Mouse (Mus musculus): ENCODE data around the gene Asb13.

Asb13 gene

DNA sequence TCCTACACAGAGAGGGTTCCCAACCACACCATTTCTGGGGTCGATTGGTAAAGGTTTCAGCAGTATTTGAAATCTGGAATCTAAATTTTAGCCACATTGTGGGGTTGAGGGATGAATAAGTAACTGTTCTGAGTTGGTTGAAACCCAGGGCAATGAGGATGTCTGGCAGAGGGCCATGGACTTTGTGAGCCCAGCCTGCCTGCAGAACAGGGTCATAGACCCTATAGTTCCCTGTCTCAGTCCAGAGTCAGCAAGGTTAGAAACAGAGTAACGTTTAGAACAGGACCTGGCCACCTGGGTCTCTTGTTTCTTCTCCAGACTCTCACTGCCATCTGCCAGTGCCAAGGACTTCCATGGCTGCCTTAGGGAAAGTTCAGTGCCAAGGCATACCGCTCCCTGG lies 30.4 kb downstream of the Asb13 start:
- no peak for DNase-seq (ENCODE audit: low read depth, low spot score)

- DNase-seq (ENCODE audit: low read depth, low spot score): peak; percentile 85
Measured at GRCm38 (mm10) chr13:3665308-3665723, 31.5 kb downstream of the Asb13 start.

DNA sequence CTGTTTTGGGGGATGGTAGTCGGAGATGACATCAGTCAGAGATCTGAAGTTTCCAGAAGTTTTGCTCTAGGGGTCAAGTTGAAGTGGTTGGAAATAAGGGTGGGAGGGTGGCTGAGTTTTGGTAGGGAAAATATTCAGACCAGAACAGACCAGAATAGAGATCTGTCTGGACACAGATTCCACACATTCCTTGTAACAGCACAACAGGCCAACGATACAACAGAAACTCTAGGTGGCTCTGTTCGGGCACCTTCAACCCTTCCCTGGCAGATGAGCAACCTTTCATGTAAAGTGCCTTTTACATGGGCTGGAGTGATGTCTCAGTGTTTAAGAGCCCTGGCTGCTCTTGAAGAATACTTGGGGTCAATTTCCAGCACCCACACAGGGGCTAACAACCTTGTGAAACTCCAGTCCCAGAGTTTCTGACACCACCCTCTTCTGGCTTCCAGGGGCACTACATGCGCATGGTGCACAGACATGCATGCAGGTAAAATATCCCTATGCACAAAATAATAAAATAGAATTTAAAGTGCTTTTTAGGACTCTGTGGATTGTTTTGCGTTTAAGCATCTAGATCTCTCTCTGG lies 33.5 kb downstream of the Asb13 start:
- DNase-seq (ENCODE audit: low read depth, low spot score): no peak

DNA sequence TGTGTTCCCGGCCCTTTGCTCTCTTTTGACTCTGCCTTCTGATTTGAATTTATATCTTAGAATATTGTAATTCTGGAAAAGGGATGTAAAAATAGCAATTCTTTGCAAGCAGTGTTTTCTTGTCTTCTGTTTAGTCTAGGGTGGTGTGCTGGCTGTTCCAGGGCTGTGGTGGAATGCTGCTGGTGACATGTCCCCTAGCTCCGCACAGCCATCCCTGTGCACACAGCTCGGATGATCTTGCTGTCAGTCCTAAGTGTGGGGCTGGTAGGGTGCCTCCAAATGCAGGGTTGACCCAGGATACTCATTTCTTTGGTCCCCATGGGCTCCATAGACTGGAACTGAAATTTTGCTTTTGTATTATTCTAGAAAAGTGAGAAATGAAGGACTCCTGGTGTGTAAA lies 34.2 kb downstream of the Asb13 start:
- no peak for DNase-seq (ENCODE audit: low read depth, low spot score)

DNA sequence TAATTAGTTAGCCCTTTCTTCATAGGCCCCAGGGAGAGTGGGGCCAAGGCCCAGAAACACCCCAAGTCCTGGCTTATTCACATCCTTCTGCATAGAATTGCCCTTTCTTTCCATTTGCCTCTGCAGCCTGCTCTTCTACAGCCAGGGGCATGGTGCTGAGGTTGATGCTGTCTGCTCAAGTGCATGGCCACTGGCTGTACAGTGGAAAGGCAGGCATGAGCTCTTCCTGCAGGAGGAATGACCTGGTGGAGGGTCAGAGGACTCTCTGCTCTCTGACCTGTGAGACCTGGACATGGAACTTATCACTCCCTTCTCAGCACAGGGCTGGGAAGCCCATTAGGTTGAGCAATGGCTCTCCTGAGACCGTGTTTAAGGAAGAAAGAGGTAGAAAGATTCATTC lies 35.8 kb downstream of the Asb13 start:
- DNase-seq (ENCODE audit: low read depth, low spot score): no peak

DNA sequence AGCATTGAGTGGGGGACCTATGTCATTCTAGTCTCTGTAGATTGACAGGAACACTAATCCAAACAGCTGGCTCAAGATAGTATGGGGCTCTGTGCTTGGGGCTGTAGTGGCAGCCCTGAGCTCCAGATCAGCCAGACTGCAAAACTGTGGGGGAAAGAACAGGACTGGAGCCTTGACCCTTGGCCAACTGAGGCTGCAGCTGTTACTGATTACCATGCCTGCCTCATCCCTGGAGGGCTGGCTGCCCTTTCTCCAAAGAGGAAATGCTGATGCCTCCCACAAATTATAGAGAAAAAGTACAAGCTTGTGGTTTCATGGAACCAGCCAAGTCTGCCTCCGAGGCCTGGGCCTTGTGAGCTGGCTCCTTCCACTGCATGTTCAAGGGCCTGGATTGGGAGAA lies 36.2 kb downstream of the Asb13 start:
- peak; percentile 99 for DNase-seq (ENCODE audit: low read depth, low spot score)

- no peak for DNase-seq (ENCODE audit: low read depth, low spot score)
Measured at GRCm38 (mm10) chr13:3673151-3673550, 39.3 kb downstream of the Asb13 start.

DNA sequence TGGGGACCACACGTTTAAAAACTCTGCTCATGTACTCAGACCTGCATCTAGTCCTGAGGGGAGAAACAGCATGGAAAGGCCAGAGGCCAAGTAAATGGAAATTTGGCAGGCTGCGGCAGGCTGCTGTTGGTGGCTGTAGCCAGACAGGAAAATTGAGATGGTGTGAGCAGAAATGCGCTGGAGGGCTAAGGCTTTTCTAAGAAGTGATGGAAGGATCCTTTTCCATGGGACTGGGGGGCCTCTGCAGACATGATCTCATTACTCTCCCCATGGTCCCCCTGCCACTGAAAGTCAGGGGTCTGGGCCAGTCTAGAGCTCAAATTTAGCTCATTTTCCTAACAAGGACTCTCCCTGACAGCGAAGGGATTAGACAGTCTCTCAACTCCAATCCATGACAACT lies 39.8 kb downstream of the Asb13 start:
- DNase-seq (ENCODE audit: low read depth, low spot score): no peak

- no peak for DNase-seq (ENCODE audit: low read depth, low spot score)
Measured at GRCm38 (mm10) chr13:3675855-3676254, 42.0 kb downstream of the Asb13 start.

GRCm38 (mm10) chr13:3679098-3679497 lies 45.3 kb downstream of the Asb13 start:
- DNase-seq (ENCODE audit: low read depth, low spot score): peak; percentile 60

GRCm38 (mm10) chr13:3686306-3686705 lies 52.5 kb downstream of the Asb13 start:
- no peak for DNase-seq (ENCODE audit: low read depth, low spot score)

DNA sequence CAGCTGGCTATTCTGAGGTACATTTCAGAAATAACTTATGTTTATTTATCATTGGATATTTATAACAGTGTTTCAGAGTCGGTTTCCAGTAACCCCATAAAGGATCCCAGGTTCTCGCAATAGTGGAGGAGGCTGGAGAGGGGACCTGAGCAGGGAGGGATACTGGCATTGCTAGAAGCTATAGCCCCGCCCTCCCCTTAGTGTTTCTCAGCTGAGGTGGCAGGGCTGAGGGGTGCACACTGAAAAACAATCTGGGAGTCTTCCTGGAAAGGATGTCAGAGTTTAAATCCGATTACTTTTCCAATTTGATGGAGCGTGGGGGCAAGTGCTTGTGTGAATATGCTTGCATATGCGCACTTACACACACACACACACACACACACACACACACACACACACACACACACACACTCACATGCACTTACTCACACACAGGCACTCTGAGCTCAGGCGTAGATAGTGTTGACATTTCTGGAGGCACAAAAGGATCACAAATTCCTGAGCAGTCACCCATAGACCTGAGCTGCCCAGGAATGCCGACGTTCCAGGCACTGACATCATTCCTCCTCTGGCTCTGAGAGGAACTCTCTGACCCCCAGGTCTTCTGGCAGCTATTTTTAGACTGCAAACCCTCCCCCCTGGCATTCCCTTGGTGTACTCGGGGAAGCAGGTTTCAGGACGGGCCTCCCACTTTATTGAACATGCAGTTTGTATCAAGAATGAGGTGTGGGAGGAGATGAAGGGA lies 60.9 kb downstream of the Asb13 start:
- peak; percentile 91 for DNase-seq (ENCODE audit: low read depth, low spot score)

GRCm38 (mm10) chr13:3696977-3697735 lies 63.3 kb downstream of the Asb13 start:
- no peak for DNase-seq (ENCODE audit: low read depth, low spot score)

- DNase-seq (ENCODE audit: low read depth, low spot score): no peak
Measured at GRCm38 (mm10) chr13:3700752-3701151, 66.9 kb downstream of the Asb13 start.

Measured in 3T3-L1 (cell line).